Mouse (Mus musculus) heart, postnatal 10 days (tissue): ENCODE measurements at regions not wholly inside any gene's neighbourhood (a gene's known extent, or its start where the extent isn't known, plus 50 kb on each side); places are given as distances from the start of the nearest gene placed in this dataset.
"Not testable (repeated sequence)": the region's sequence is repeated elsewhere in the genome, so short reads cannot be mapped to it uniquely, and the experiment has no call there.

Experiments
- DNase-seq, 2 experiments: peaks; one replicate each; pipeline ENCODE4 v3.0.0; 2021
- intact Hi-C: fragments of 180-260 bp; cut with DNase I; formaldehyde crosslinking; loops from one replicate; pipeline ENCODE4 v1.15.1; 2025

- intact Hi-C loops = loop anchor here (2.0 to 5.0 kb wide), 4 partner anchors 100 to 687 kb away; no protein-coding TSS in a partner anchor
- DNase-seq = peak; percentile 65 to 82
Measured at GRCm38 (mm10) chr2:147307488-147308386, 54.0 kb upstream of the Pax1 start.

- intact Hi-C loops = loop anchor here (2.0 to 5.0 kb wide), 4 partner anchors 99 to 686 kb away; no protein-coding TSS in a partner anchor
- no peak for DNase-seq
Measured at GRCm38 (mm10) chr2:147306728-147307127, 55.0 kb upstream of the Pax1 start.

- DNase-seq = peak; percentile 12 to 34
- intact Hi-C loops = loop anchor here (5.0 kb wide), 2 partner anchors 98 to 668 kb away; no protein-coding TSS in a partner anchor
Measured at GRCm38 (mm10) chr2:147305262-147305661, 56.5 kb upstream of the Pax1 start.

- DNase-seq = no peak
- intact Hi-C loops = no loop called here
Measured at GRCm38 (mm10) chr2:147300503-147300902, 61.2 kb upstream of the Pax1 start.

GRCm38 (mm10) chr2:147299359-147299758 lies 62.4 kb upstream of the Pax1 start:
- DNase-seq = no peak
- intact Hi-C loops = no loop called here

GRCm38 (mm10) chr2:147298499-147298896 lies 63.2 kb upstream of the Pax1 start:
- intact Hi-C loops = no loop called here
- DNase-seq = peak; percentile 71 to 79

GRCm38 (mm10) chr2:147297876-147298498 lies 63.7 kb upstream of the Pax1 start:
- intact Hi-C loops = no loop called here
- peak in 1 of 2 experiments; percentile 1 for DNase-seq

- DNase-seq, intact Hi-C loops: not testable (repeated sequence)
Measured at GRCm38 (mm10) chr2:147294926-147295325, 66.8 kb upstream of the Pax1 start.

GRCm38 (mm10) chr2:147293294-147293688 lies 68.4 kb upstream of the Pax1 start:
- DNase-seq = no peak
- intact Hi-C loops = no loop called here

- DNase-seq = no peak
- intact Hi-C loops = no loop called here
Measured at GRCm38 (mm10) chr2:147292387-147293293, 69.1 kb upstream of the Pax1 start.

- intact Hi-C loops = no loop called here
- DNase-seq = no peak
Measured at GRCm38 (mm10) chr2:147283390-147283789, 78.3 kb upstream of the Pax1 start.

GRCm38 (mm10) chr2:147277636-147278035 lies 83.6 kb upstream of the Nkx2-2 start:
- no peak for DNase-seq
- intact Hi-C loops = no loop called here

- intact Hi-C loops = no loop called here
Measured at GRCm38 (mm10) chr2:147269171-147269570, 75.1 kb upstream of the Nkx2-2 start.

GRCm38 (mm10) chr2:147267901-147268300 lies 73.9 kb upstream of the Nkx2-2 start:
- intact Hi-C loops = no loop called here
- DNase-seq = no peak

More at GRCm38 (mm10) chr2:147269171-147269570, 75.1 kb upstream of the Nkx2-2 start:
- no peak for DNase-seq

GRCm38 (mm10) chr2:147267257-147267656 lies 73.2 kb upstream of the Nkx2-2 start:
- no peak for DNase-seq
- intact Hi-C loops = no loop called here

GRCm38 (mm10) chr2:147256696-147257095 lies 62.7 kb upstream of the Nkx2-2 start:
- intact Hi-C loops = loop anchor here (5.0 kb wide), 2 partner anchors 299 to 624 kb away; no protein-coding TSS in a partner anchor
- DNase-seq = peak; percentile 49 to 76

GRCm38 (mm10) chr2:147254944-147255343 lies 60.9 kb upstream of the Nkx2-2 start:
- intact Hi-C loops = loop anchor here (5.0 kb wide), 2 partner anchors 298 to 623 kb away; no protein-coding TSS in a partner anchor
- DNase-seq = no peak

- intact Hi-C loops = no loop called here
- DNase-seq = peak; percentile 1 to 2
Measured at GRCm38 (mm10) chr2:147254137-147254536, 60.1 kb upstream of the Nkx2-2 start.

GRCm38 (mm10) chr2:147247981-147248514 lies 54.0 kb upstream of the Nkx2-2 start:
- intact Hi-C loops = no loop called here

GRCm38 (mm10) chr2:147247238-147247637 lies 53.2 kb upstream of the Nkx2-2 start:
- DNase-seq = no peak
- intact Hi-C loops = no loop called here

More at GRCm38 (mm10) chr2:147247981-147248514, 54.0 kb upstream of the Nkx2-2 start:
- no peak for DNase-seq
